Mouse (Mus musculus): ENCODE data around the gene Trp53rkb. TPM values are rescaled to one million over a fixed set of nuclear protein-coding genes. Genes with fewer than 3 reads are reported as not detected.

Trp53rkb gene
- total RNA-seq, 2 experiments from 2014 or later = 1.1 to 5.6 TPM

DNA sequence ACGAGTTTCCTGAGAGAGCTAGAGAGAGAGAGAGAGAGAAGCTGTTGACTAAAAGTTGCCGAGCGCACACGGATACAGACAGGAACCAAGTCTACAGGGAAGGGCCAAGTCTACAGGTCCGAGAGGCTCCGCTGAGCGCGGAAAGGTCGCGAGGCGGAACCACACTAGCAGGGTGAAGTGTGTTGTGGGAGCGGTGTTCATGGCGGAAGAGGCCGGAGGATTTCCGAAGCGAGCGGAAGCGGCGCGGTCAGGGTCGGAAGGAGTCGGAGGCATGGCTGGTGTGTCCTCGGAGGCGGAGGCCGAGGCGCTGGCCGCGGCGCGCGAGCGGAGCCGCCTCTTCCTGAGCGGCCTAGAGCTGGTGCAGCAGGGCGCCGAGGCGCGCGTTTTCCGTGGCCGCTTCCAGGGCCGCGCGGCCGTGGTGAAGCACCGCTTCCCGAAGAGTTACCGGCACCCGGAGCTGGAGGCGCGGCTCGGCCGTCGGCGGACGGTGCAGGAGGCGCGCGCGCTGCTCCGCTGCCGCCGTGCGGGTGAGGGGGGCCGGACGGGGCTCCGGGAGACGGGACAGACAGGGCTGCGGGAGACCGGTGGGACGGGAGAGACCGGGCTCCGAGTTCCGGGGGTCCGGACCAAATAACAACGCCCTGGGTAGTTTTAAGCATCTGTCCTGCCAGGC is 1.3 kb downstream of the Trp53rkb start:
- peak; percentile 98 for ATAC-seq (replicated peaks; ENCODE audit: poor library complexity)

DNA sequence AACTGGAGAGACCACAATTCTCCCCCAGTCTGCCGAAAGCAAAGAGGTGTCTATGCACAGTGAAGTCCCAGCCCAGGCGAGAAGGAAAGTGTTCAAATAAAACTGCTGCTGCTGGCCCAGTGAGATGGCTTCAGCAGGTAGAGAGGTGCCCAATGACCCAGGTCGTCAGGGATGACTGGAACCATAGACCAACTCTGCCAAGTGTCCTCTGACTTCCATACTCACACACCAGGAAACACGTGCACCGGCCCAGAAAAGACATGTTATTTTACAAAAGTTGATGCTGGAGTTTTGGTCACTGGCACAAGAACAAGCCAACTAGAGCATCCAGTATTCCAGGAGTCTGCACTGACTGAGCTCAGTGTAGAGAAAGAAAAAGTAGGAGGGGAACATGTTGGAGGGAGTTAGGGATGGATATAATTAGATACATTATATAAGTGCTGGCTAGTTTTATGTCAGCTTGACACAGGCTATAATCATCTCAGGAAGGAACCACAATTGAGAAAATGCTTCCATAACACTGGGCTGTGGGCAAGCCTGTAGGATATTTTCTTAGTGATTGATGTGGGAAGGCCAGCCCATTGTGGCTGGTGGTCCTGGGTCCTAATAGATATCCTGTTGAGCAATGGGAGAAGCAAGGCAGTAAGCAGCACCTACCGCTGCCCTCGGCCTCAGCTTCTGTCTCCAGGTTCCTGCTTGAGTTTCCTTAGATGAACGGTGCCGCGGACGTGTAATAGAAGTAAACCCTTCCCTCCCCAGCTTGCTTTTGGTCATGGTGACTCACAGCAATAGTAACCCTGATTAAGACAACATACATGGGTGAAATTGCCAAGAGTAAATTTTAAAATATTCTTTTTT is 7.5 kb downstream of the Trp53rkb start:
- ATAC-seq (replicated peaks; ENCODE audit: poor library complexity) = no peak

DNA sequence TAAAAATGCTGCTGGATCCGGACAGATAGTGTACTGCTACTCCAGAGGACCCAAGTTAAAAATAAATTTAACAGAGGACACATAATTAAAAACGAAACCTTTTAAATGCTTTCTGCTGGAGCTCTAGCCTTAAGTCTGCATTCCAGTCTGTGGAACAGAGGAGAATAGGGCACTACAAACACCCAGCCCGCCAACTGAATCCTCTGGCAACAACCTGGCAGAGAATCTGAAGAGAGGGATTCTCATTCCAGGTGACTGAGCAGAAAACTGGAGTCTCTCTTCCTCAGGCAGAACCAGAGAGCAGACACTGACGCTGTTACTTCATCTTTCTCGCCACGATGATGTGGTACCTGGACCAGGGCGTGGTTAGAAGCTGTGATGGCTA is 8.1 kb downstream of the Trp53rkb start:
- no peak for ATAC-seq (replicated peaks; ENCODE audit: poor library complexity)

DNA sequence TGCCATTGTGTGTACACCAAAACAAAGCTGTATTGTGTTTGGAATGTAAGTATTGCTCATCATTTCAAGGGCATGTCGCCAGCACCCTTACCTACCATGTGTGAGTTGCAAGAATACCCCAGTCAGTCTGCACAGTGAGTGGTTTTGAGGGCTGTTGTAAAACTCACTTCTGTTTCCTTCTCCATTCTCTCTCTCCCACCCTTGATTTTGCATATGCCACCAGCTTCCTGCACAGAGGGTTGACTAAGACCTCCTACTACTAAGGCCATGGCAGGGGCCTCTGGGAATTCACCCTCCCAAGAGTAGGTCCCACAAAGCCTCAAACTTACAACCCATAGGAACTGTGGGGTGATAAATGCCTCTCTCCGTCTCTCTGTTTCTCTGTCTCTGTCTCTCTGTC is 9.1 kb downstream of the Trp53rkb start:
- ATAC-seq (replicated peaks; ENCODE audit: poor library complexity) = peak; percentile 29

DNA sequence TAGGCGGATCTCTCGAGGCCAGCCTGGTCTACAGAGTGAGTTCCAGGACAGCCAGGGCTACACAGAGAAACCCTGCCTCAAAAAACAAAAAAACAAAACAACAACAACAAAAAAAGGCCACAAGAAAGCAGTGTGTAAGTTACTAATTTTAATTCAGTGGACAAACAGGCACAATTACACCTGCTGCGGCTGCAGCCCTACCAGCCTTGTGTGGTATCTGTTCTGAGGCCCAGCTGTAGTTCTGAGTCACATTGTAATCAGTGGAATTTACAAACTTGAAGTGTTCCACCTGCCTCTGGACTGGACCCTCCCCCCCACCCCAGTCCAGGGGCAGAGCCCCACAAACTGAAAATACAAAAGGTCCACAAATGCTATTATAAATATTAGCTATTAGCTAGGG is 11.0 kb downstream of the Trp53rkb start:
- ATAC-seq (replicated peaks; ENCODE audit: poor library complexity) = no peak

DNA sequence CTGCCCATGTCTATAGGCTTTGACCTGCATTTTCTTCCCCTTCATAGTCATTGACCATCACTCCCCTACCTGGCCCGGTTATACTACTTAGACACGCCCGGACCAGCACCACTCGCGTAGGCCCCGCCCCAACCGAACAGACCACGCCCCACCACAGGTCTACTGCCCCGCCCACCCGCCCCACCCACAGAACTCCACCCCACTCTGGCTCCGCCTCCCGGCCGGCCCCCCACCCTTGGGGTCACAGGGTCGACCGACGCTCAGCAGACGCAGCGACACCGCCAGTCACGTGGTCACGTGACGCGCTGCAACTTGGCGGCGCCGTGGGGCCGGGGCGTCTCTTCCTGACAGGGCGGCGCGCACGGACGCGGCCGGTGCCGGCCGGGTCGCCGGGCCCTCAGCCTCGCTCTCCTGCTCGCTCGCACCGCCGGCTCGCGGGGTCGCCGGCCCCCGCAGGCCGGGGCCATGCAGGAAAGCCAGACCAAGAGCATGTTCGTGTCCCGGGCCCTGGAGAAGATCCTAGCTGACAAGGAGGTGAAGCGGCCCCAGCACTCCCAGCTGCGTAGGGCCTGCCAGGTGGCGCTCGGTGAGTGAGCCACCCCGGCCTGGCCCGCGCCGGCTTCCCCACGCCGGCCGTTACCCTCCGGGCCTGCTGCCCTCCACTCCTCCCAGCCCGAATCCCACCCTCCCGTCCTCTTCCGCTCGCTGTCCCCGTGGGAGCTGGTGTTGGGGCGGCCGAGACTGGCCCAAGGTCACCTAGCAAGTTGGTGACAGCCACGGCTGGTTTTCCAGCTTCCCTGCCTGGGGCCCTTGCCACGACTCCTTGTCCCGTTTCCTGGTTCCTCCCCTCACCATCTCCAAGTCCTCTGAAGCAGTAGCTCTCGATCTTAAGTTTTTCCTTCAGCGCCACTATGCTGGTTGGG is 13.2 kb downstream of the Trp53rkb start, which contains the start of gene Arfgef2:
TSS of gene Arfgef2 (plus strand) at position 339 of the 923 bp plus-strand sequence.
- ATAC-seq (replicated peaks; ENCODE audit: poor library complexity) = peak; percentile 92

DNA sequence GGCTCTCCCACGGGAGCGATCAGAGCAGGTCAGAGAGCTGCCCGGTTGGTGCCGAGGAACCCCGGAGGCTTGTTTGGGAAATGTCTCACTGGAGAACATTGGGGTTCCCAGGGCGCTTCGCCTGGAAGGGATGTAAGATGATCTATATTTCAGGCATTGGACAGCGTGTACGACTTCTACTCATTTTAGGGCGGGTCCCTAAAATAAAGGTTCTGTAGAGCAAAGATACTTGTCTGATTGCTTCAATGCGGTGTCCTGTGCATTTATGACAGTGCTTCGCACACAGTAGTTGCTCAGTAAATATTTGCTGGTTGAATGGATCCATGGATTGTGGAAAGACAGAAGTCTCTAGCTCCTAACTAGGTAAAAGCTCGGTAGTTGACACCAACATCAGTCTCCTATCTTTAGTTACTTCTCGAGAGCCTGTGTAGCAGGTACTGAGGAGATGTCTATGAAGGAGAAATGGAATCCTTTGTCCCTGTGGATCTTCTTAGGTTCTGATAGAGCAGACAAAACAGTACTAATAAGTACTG is 13.9 kb downstream of the Trp53rkb start:
- peak; percentile 35 for ATAC-seq (replicated peaks; ENCODE audit: poor library complexity)

DNA sequence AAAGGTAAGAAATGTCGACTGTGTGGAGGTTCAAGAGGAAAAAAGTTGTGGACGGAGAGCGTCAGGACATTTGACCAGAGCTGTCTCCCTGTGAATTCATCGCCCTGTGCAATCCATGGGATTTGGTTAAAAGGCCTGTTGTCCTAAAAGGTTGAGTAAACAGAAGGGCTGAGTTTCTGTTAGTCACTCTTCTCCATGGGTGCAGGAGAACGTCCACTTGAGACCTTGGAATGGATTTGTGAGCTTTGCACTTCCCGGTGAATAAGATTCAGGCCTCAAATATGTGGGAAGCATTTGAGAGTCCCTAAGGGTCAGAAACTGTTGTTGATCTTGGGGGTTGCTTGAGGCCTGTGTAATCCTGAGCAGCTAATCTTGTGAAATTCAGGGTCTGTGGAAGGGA is 14.5 kb downstream of the Trp53rkb start:
- ATAC-seq (replicated peaks; ENCODE audit: poor library complexity) = no peak

DNA sequence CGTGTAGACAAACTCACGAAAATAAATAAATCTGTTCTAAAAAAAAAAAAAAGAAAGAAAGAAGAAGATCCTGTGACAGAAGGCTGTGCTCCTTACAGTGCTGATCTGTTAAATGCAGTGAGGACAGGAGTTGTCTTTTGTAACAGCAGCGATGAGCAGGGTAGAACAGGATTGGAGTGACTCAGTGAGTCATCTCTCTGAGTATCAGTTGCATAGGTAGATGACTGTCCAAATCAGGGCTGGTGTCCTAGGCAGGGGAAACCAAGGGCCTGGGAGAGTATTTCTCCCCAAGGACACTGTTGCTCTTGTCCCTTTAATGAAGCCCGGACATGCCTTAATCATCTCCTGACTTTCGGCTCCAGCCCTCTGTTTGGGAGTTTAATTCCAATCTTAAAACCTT is 17.2 kb downstream of the Trp53rkb start:
- ATAC-seq (replicated peaks; ENCODE audit: poor library complexity) = no peak

DNA sequence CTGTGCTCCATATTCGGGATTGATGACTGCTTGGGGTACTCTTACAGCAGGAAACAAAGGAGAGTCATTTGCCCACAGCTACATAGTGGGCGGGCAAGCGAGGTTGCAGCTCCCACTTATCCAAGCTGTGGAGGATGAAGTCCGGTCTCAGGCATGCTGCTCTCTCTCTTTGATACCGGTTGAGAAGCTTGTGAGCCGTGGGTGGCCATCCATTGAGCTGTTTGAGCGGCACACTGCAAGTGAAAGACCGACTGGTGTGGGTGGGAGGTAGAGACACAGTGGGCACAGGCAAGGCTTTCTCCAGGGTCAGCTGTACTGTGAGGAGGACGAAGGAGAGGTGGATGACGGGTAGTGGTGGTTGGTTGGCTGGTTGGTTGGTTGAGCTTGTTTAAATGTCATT is 18.5 kb downstream of the Trp53rkb start:
- no peak for ATAC-seq (replicated peaks; ENCODE audit: poor library complexity)

DNA sequence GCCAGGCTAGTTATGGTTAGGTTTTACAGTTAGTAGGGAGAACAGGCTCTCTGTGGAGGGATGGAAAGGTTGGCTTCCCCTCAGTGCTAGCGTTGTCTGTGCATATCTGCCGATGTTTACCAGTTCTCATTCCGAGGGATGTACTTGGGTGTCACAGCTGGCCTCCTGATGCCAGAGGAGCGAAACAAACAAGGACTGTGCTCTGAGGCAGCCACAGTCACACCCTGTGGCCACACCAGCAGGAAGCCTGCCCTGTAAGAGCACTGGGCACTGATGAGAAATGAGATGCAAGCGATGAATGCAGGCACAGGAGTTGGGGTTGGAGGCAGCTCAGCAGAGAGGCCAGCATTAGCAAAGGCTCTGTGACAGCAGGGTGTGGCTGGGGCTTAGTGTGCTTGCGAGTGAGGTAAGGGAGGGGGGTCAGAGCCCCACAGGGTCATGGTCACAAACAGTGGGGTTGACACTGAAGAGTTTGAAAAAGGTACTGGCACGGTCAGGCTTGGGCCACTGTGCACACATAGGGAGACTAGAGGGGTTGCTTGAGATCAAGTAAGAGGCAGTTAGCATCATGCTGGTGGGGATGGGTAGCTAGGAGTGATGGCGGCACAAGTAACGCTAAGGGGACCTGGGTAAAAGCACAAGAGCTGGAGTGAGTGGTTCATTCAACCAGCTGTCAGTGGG is 26.3 kb downstream of the Trp53rkb start:
- ATAC-seq (replicated peaks; ENCODE audit: poor library complexity) = no peak

DNA sequence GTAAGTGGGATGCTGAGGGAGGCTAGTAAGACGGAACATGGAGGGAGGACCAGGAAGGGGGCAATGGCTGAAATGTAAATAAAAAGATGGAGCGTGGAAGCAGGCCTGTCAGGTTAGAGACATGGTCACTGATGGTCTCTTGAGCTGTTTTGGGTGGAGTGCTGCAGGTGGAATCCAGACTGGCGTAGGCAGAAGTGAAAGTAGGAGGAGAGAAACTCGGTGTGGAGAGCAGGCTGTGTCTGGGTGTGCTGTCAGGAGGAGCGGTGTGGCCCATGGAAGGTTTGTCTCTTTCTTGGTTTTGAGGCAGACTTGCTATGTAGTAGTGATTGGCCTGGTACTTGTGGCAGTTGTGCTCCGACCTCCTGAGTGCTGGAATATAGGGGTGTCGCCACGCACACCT is 27.5 kb downstream of the Trp53rkb start:
- peak; percentile 21; the same call in 1 of the 2 replicates for ATAC-seq (replicated peaks; ENCODE audit: poor library complexity)

DNA sequence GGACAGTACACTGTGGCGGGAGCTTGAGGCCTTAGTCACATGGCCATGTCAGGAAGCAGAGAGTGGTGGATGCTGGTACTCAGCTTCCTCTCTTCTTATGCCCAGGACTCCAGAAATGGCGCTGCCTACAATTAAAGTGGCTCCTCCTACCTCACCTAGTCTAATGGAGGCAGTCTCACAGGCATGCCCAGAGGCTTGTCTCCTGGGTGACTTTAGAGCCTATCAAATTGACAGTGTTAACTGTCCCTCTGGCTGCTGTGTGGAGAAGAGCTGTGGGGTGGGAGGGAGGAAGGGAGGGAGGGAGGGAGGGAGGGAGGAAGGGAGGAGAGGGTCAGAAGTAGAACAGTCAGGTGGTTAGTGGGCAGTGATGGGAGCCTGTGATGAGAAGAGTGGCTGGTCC is 28.5 kb downstream of the Trp53rkb start:
- peak; percentile 20; the same call in 1 of the 2 replicates for ATAC-seq (replicated peaks; ENCODE audit: poor library complexity)

DNA sequence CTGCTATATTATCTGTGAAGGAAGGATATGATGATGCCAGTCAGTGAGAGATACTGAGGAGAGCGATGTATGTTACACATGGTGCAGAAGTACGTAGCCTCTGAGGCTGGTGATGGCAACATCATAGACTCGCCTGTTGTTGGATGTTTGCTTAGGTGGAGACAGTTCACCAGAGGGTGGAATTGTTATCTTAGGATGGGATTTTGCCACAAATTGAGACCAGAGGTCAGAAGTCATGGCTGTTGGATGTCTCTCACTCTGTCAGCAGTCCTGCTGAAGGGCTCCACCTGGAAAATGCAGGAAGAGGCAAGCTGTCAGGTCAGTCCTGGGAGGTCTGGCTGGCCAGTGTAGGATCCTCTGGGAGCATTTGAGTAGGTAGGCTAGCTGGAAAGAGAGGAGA is 29.1 kb downstream of the Trp53rkb start:
- no peak for ATAC-seq (replicated peaks; ENCODE audit: poor library complexity)

DNA sequence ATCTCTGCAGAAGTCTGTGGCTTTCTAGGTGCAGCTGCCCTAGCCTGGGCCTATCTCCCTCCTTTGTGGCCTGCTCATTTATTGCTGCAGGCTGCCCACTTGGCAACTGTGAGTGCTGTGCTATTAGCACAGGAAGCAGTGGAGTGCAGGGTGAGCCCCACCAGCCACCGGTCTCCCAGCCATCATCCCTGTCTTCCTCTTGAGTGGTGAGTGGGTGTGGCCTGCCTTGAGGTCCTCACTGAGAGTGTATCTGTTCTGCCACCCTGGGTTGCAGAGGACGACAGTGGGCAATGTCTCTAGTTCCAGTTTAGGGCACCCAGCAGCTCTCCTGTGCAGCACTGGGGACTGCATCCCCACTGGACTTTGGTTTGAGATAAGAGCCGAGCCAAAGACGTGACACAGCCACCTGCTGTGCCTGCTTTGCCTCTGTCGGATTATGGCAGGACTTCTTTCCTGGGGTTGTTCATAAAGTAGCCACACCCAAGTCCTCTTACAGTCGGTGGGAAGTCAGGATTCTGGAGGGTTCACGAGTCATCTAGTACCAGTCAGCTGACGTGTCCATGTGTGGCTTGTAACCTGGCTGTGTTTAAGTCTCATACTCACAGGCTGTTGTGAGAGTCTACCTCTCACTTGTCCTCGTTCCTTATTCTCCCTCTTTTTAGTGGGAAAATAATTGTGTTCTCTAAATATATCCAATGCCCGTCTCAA is 29.9 kb downstream of the Trp53rkb start:
- ATAC-seq (replicated peaks; ENCODE audit: poor library complexity) = peak; percentile 43

DNA sequence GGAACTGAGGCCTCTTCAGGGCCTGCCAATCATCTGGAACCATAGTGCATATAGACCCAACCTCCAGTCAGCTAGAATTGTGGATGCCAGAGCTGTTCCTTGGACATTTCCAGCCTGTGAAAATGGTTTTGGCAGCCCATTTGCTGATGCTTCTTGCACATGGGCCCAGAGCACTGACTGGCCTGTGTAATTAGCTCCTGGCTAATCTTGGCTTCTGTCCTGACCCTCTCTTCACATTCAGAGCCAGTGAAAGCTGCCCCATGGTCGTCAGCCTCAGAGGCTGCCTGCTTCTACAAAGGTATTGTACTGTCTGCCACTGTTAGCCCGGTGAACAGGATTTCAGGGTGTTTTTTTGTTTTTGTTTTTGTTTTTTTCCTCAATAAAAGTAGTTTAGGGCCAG is 30.6 kb downstream of the Trp53rkb start:
- ATAC-seq (replicated peaks; ENCODE audit: poor library complexity) = no peak

DNA sequence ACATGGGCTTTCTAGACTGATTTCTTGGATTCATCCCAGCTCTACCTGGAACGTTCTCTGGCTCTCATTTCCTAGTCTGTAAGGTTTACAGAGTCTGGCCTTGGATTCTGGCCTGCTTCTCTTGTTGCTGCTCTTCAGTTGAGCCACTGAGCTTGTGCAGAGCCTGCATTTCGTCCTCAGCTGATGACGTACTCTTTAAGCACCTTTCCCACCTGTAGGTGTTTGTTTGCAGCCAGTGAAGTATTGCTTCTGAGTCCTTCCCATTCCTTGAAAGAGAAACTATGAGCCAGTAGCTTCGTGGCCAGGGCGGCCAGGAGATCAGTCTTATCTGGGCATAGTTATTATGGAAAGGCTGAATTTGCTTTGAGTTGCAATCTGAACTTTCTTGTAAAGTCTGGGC is 32.1 kb downstream of the Trp53rkb start:
- no peak for ATAC-seq (replicated peaks; ENCODE audit: poor library complexity)

DNA sequence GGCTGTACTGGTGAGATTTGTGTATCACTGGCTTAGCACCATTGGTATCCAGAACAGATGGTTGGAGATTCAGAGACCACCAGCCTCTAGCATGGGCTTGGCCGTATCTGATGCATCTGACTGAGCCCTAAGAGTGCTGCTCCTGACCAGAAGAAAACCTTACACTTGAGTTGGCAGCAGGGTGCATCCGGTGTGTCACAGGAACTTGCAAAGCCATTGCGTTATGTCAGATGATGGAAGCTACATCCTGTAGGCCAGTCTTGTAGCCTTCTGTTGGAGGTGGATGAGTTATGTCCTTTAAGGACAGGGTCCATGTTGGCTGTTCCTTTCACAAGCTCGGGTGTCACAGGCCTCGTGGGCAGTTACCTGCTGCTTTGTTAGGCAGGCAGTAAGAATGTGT is 32.7 kb downstream of the Trp53rkb start:
- ATAC-seq (replicated peaks; ENCODE audit: poor library complexity) = no peak

DNA sequence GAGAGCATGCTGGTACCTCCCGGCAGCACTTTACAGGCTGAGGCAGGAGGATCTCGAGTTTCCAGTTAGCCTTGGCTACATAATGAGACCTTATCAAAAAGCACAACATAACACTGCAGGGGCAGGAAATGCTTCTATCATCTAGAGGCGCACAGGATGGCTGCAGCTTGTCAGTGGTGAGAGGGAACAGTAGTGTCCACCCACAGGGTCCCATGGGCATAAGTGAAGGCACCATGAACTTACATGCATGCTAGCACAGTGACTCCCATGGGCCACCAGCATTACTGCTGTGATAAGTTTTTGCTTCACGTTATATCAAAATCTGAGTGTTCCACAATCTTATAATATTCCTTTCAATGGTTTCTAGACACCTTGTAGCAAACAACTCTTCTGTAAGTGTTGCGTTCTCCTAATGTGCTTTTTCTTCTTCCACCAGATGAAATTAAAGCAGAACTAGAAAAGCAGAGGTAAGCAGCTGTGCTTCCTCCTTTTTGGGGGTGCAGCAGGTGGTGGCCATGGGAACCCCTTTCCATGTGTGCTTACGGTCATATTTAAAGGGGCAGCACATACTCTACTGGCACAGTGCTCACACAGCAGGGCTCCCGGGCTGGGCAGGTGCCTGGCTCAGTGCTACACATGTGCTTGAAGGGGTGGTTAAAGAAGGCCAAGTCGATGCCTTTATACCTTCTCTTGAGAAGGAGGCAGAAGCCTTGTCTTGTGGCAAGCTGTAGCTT is 34.3 kb downstream of the Trp53rkb start:
- ATAC-seq (replicated peaks; ENCODE audit: poor library complexity) = peak; percentile 60; the same call in 1 of the 2 replicates
